In genomic region chr2:46646366-46646765, GRCm38 (mm10) we compare ENCODE assay signal across 25 mouse cellular contexts.
DNase-seq lines count a peak whose midpoint lies in the region; ATAC-seq and TF ChIP-seq lines count a peak whose summit lies in the region.
"Had no signal": no experiment of that assay in that cellular context is flagged by ENCODE, and none has a peak within 500 bp of the region (broad histone marks: within the 10 kb centered on the region; RNA-seq: fewer than 3 reads in every experiment).

No protein-coding gene starts in this region.

- no peak overlapping the region for H3K4me3 ChIP-seq in limb, embryonic 14.5 days (replicated peaks; ENCODE audit: low read length)
- no peak overlapping the region for H3K4me3 ChIP-seq in limb, embryonic 10.5 days
- no peak overlapping the region for H3K4me3 ChIP-seq in heart, embryonic 11.5 days (ENCODE audit: low read depth, low read length)
- H3K4me3 ChIP-seq: embryonic facial prominence, embryonic 10.5 days; embryonic facial prominence, embryonic 13.5 days; erythroblast, embryonic 14.5 days; forebrain, embryonic 10.5 days; forebrain, embryonic 13.5 days; gastrocnemius, adult 2 months; hindbrain, embryonic 12.5 days; hindbrain, embryonic 15.5 days had no signal

- H3K27me3 ChIP-seq in limb, embryonic 14.5 days (ENCODE audit: control insufficient read depth, insufficient read depth, low read length), result no peaks in the 10 kb centered on the region
- no peaks in the 10 kb centered on the region for H3K27me3 ChIP-seq in limb, embryonic 10.5 days (ENCODE audit: low read depth, poor library complexity, severe bottlenecking)
- H3K27me3 ChIP-seq in heart, embryonic 11.5 days (ENCODE audit: control insufficient read depth, insufficient read depth, low read length), result no peaks in the 10 kb centered on the region
- H3K27me3 ChIP-seq: embryonic facial prominence, embryonic 13.5 days; forebrain, embryonic 13.5 days; hindbrain, embryonic 12.5 days; hindbrain, embryonic 15.5 days had no signal

- peaks cover 7% of the 10 kb centered on the region; the same call in 1 of the 2 replicates for H3K9me3 ChIP-seq in limb, embryonic 14.5 days (ENCODE audit: control insufficient read depth, low read length)
- no peaks in the 10 kb centered on the region for H3K9me3 ChIP-seq in limb, embryonic 10.5 days (replicated peaks)
- H3K9me3 ChIP-seq in heart, embryonic 11.5 days (replicated peaks; ENCODE audit: control insufficient read depth, low read length), result no peaks in the 10 kb centered on the region
- H3K9me3 ChIP-seq: embryonic facial prominence, embryonic 13.5 days; forebrain, embryonic 10.5 days; forebrain, embryonic 13.5 days; hindbrain, embryonic 12.5 days; hindbrain, embryonic 15.5 days had no signal

- no peak overlapping the region for H3K4me2 ChIP-seq in limb, embryonic 14.5 days (replicated peaks; ENCODE audit: low read depth, low read length, severe bottlenecking)
- H3K4me2 ChIP-seq in heart, embryonic 11.5 days, result no peak overlapping the region
- H3K4me2 ChIP-seq: embryonic facial prominence, embryonic 13.5 days; forebrain, embryonic 13.5 days; hindbrain, embryonic 12.5 days; hindbrain, embryonic 15.5 days had no signal

- no peaks in the 10 kb centered on the region for H3K4me1 ChIP-seq in limb, embryonic 14.5 days (ENCODE audit: control insufficient read depth, insufficient read depth, low read length)
- H3K4me1 ChIP-seq in limb, embryonic 10.5 days, result no peaks in the 10 kb centered on the region
- no peaks in the 10 kb centered on the region for H3K4me1 ChIP-seq in heart, embryonic 11.5 days (ENCODE audit: control insufficient read depth, insufficient read depth, low read length)
- H3K4me1 ChIP-seq: embryonic facial prominence, embryonic 10.5 days; embryonic facial prominence, embryonic 13.5 days; forebrain, embryonic 10.5 days; forebrain, embryonic 13.5 days; hindbrain, embryonic 12.5 days; hindbrain, embryonic 15.5 days had no signal

- no peak overlapping the region for H3K9ac ChIP-seq in limb, embryonic 14.5 days (ENCODE audit: low read depth, low read length, severe bottlenecking)
- H3K9ac ChIP-seq in heart, embryonic 11.5 days (ENCODE audit: low read depth, low read length), result no peak overlapping the region
- H3K9ac ChIP-seq: embryonic facial prominence, embryonic 13.5 days; forebrain, embryonic 13.5 days; hindbrain, embryonic 12.5 days; hindbrain, embryonic 15.5 days had no signal

- ATAC-seq in limb, embryonic 14.5 days (ENCODE audit: low FRiP score, low read depth), result no peak
- no peak for ATAC-seq in heart, embryonic 11.5 days (replicated peaks; ENCODE audit: insufficient number of reproducible peaks, low FRiP score, low TSS enrichment)
- ATAC-seq: forebrain, embryonic 13.5 days; forebrain, embryonic 16.5 days; intestine, postnatal 0 days; Patski had no signal

- DNase-seq in adrenal gland, adult 2 months, result peak; percentile 3
- no peak for DNase-seq in adrenal gland, postnatal 4 days (ENCODE audit: low spot score in 2 of 2)
- DNase-seq in limb, embryonic 14.5 days (ENCODE audit: low spot score), result peak; percentile 34
- DNase-seq in limb, embryonic 10.5 days (ENCODE audit: low spot score), result no peak
- DNase-seq in fat pad, adult 2 months (ENCODE audit: extremely low read depth, low read depth, low spot score), result peak; percentile 65
- DNase-seq in cerebellum, postnatal 25 days, result no peak
- DNase-seq: cerebellum, adult 11 months; cerebellum, adult 2 months; cerebellum, adult 9-11 months; cerebellum, postnatal 36 days; embryo, embryonic 11 days; gastrocnemius, adult 2 months; gastrocnemius, postnatal 14 days; heart, adult 18-20 months had no signal

- WGBS in limb, embryonic 14.5 days, result 63% methylated on average over 2 of the region's 2 CpGs
- 84% methylated on average over 2 of the region's 2 CpGs for WGBS in limb, embryonic 10.5 days
- WGBS in heart, embryonic 11.5 days (ENCODE audit: insufficient replicate concordance), result 50% methylated on average over 2 of the region's 2 CpGs

- no peak overlapping the region for H3K27ac ChIP-seq in limb, embryonic 14.5 days (replicated peaks; ENCODE audit: low read depth, low read length)
- H3K27ac ChIP-seq in limb, embryonic 10.5 days, result no peak overlapping the region
- no peak overlapping the region for H3K27ac ChIP-seq in heart, embryonic 11.5 days (ENCODE audit: low read depth, low read length)
- H3K27ac ChIP-seq: embryonic facial prominence, embryonic 10.5 days; embryonic facial prominence, embryonic 13.5 days; forebrain, embryonic 10.5 days; forebrain, embryonic 13.5 days; gastrocnemius, adult 2 months; hindbrain, embryonic 12.5 days; hindbrain, embryonic 15.5 days had no signal

- no peak for TF ChIP-seq POLR2A in limb, embryonic 14.5 days (IDR thresholded peaks at IDR 0.05; ENCODE audit: borderline replicate concordance, extremely low read depth, insufficient read depth, insufficient read length)

- no peaks in the 10 kb centered on the region for H3K36me3 ChIP-seq in limb, embryonic 14.5 days (ENCODE audit: control insufficient read depth, insufficient read depth, low read length)
- H3K36me3 ChIP-seq in limb, embryonic 10.5 days, result no peaks in the 10 kb centered on the region
- no peaks in the 10 kb centered on the region for H3K36me3 ChIP-seq in heart, embryonic 11.5 days (ENCODE audit: control insufficient read depth, insufficient read depth, low read length)
- H3K36me3 ChIP-seq: embryonic facial prominence, embryonic 10.5 days; embryonic facial prominence, embryonic 13.5 days; forebrain, embryonic 10.5 days; hindbrain, embryonic 12.5 days; hindbrain, embryonic 15.5 days had no signal

Comparison
In these comparisons a context has a peak if more than half of its experiments do, and no peak if none do; other contexts are left out.
1. DNase-seq: peak in adrenal gland, adult 2 months (single experiment), limb, embryonic 14.5 days (single experiment) and fat pad, adult 2 months (single experiment); none in adrenal gland, postnatal 4 days (0 of 2), limb, embryonic 10.5 days (single experiment) and cerebellum, postnatal 25 days (0 of 2).